Mouse (Mus musculus): ENCODE measurements around the gene Fgg. TPM values are rescaled to one million over a fixed set of nuclear protein-coding genes. Genes with fewer than 3 reads are reported as not detected.

The Fgg gene
- total RNA-seq, 2 experiments from 2014 or later = not detected

DNA sequence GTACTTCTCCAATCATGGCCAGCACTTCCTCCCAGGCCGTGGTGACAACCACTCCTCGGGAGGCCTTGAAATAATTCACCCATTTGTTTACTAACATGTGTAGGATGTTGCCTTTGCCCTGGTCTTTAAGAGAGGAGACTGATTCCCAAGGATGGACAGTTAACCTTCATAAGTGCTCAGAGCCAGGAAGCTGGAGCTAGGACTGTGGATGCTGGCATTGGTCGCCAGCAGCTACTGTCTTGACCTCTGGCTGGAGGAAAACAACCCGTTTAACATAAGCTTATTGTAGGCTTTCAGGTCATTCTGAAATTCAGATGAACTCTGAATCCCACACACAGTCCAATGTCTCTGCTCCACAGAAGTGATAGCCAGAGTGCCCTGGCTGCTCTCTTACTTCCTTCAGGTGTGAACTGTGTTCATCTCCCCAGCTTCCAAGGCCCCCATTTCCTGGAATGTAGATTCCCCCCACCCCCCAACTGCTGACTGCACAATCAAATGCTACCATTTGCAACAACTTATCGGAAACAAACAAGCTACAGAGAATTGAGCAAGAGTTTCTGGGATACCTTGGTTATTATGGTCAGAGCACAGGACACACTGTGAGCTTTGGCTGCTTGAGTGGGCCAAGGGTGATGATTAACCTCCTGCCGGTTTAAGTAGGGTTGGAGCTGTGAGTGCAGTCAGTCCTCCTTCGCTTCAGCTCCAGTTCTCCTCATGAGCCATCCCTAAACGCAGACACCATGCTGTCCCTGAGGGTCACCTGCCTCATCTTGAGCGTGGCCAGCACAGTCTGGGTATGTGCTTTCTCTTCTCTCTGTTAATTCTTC is 18.2 kb downstream of the Fgg start, which contains the start of gene Fga:
Gene Fga (plus strand): TSS at position 602 of the 827 bp plus-strand sequence.
- no peak for DNase-seq (ENCODE audit: extremely low spot score in 1 of 2, low spot score in 1 of 2)

DNA sequence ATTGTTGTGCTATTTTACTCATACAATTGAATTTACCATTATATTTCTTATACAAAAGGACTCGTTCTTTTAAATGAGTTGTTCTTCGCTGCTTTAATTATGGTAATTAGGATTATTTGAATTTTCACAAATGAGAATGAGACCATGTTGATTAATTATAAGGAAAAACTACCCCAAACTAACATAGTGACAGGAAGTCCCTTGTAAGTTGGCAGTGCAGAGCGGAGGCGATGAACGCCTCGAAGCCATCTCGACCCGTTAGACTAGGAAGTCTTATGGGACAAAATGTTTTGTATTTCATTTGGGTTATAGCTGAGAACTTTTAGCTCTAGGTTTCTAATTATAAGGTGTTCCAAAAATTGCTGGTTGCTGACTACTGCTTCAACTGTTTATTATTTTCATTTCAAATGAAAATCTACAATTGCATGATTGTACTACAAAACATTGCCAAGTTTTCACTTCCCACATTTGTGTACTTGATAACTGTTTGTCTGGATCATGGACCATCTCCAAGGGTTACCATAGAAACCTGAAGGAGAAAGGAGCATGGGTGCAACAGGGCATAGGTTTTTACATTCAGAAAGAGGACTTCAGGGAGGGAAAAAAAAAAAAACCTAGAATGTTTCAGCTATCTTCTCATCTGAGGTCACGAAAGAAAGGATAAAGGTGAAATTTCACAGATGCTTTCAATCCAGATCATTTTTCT is 20.2 kb downstream of the Fgg start:
- no peak for DNase-seq (ENCODE audit: extremely low spot score in 1 of 2, low spot score in 1 of 2)

DNA sequence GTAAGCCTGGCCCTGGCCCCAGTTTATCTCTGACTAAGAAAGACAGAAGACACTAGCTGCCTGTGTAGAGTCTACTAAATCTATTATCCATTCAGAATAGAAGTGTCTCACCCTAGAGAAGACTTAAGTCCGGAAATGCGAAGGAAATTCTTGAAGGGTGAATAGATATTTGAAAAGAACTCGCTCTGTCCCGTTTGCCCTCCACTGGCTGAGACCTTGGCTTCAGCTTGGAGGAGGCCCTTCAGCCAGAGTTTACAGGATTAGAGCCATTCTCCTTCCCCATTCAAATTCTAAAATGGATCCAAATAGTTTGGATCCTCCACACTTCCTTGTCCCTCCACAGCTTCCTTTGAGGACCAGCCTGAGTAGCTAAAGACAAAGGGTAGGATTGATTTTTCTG is 22.8 kb downstream of the Fgg start:
- DNase-seq (ENCODE audit: extremely low spot score in 1 of 2, low spot score in 1 of 2) = no peak

DNA sequence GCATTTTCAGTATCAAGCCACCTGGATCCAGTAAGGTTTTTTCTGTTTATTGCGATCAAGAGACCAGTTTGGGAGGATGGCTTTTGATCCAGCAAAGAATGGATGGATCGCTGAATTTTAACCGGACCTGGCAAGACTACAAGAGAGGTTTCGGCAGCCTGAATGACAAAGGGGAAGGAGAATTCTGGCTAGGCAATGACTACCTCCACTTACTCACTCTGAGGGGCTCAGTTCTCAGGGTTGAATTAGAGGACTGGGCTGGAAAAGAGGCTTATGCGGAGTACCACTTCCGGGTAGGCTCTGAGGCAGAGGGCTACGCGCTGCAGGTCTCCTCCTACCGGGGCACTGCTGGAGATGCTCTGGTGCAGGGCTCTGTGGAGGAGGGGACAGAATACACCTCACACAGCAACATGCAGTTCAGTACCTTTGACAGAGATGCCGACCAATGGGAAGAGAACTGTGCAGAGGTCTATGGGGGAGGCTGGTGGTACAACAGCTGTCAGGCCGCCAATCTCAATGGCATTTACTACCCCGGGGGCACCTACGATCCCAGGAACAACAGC is 25.3 kb downstream of the Fgg start:
- no peak for DNase-seq (ENCODE audit: extremely low spot score in 1 of 2, low spot score in 1 of 2)

DNA sequence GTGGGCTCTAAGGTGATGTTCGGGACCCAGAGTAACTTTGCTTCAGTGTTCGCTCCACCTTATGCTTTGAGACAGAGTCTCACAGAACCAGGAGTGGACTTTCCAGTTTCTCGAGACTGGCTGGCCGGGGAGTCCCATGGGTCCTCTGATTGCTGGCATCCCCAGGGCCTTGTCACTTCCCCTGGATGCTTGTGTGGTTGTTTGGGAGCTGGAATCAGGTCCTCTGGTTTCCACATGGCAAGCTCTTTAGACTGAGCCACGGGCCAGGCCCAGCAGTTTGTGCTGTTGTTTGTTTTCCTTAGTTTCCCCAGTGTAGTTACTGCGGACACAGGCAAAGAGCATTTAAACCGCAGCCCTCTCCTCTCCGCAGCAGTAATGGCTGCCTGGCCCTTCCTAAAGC is 26.3 kb downstream of the Fgg start:
- no peak for DNase-seq (ENCODE audit: extremely low spot score in 1 of 2, low spot score in 1 of 2)

DNA sequence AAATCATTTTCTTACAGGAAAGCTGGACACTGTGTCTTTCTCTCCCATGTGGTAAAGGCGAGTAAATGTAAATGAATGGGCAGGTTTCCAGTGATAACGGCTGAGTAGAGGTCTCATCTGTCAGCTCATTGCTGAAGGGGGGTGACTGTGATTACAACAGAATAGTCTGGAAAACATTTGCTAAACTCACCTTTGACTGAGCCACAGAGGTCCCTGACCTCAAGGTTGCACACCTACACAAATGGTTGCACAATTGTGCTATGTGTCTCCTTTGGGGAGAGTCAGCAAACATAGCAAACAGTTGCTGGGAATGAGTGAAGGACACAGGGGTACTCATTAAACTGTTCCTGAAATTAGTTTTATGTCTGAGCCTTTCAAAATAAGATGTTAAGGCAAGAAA is 31.3 kb downstream of the Fgg start:
- DNase-seq (ENCODE audit: extremely low spot score in 1 of 2, low spot score in 1 of 2) = no peak

DNA sequence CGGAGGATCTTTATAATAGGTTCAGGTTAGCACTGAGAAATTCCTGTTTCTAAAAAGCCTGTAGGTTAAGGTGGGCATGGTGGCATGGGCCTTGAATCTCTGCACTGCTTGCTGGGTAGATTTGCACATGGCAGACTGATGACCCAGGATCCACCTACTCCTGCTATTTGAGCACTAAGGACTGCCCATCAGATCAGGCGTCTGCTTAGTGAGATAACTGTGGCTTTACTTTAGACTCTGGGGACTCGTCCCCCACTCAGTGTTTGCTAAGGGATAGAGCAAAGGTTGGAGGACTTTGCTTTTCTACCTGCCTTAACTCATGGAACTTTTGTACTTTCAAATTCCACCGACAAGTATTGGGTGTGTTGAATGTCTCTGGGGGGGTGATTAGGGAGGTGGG is 32.1 kb downstream of the Fgg start:
- DNase-seq (ENCODE audit: extremely low spot score in 1 of 2, low spot score in 1 of 2) = no peak

DNA sequence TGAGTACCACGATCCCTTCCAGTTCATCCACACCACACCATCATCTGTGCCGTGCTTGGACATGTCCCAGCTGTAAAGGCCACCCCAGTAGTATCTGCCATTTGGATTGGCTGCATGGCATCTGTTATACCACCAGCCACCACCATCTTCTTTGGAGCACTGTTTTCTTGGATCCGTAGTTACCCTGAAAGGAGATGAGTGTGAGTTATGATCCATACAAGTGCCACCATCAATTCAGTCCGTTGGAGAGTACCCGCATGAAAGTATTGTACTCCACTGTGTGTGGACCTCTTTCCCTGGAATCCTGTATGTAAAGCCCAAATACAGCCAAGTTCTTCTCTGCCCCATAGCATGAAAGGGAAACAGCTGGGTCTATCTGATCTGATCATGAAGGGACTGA is 34.9 kb downstream of the Fgg start:
- no peak for DNase-seq (ENCODE audit: extremely low spot score in 1 of 2, low spot score in 1 of 2)

DNA sequence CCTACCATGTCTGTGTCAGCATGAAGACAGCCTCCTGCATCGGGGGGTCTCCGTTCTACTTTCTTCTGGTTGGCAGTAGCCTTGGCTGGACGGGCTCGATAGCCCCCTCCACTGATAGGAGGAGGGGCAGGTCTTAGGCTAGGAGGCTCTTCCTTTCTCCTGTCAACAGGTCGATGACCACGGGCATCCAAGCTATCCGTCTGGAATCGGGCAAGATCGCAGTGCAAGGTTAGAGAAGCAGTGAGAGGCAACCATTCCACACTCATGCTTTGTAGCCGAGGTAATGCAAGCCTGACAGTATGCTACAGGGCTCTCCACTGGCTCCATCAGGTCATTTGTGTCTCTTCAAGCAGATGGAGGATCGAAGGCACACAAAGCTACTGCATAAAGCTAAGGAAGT is 39.1 kb downstream of the Fgg start:
- no peak for DNase-seq (ENCODE audit: extremely low spot score in 1 of 2, low spot score in 1 of 2)

DNA sequence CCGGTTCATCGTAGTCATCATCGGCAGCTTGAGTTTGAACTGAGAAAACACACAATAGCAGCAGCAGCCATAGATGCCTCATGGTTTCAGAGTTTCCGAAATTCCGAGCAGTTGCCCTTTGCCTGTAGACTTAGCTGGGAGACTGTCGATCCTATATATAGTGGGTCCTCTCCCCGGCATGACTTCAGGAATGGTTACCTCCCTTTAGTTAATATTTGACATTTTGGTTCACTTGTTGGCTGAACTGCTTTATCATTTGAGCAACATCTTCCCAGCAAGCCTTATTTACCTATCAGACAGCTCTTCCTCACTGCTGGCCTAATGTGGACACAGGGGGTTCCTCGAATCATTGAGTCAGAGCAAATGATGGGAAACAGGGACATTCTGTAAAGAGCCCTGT is 42.2 kb downstream of the Fgg start, which contains the start of gene Fgb:
Gene Fgb (minus strand): TSS at position 184 of the 400 bp plus-strand sequence.
- no peak for DNase-seq (ENCODE audit: extremely low spot score in 1 of 2, low spot score in 1 of 2)

DNA sequence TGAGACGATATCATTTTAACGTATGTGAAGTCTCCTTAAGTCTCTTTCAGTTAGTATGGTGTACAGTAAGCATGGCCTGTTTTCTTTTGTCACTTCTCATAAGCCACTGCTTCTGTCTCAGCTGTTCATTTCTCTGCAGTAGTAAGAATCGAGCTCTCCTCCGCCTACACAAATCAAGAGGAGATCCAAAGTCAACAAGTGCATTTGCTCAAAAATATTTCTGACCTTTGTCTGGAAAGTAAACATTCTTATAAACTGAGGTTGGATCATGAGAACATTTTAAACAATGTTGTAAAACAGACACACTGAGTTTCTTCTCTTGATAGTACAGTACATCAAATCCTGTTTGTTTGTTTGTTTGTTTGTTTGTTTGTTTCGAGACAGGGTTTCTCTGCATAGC is 43.1 kb downstream of the Fgg start:
- no peak for DNase-seq (ENCODE audit: extremely low spot score in 1 of 2, low spot score in 1 of 2)

DNA sequence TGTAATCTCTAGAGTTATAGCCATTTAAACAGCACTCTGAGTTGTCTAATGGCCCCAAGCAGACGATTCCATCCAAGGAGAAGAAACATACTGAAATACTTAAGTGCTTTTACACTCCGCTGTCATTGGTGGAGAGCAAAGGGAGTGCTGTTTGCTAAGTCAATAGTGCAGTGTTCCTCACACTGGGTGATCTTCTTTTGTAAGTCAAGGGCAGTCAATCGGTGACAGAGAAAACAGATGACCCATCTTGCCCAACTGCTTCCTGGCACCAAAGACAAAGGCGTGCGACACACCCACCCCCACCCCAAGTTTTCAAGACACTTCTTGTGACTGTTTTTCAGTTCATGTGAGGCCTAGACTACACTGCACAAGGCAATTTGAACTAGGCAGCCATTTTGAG is 44.6 kb downstream of the Fgg start:
- DNase-seq (ENCODE audit: extremely low spot score in 1 of 2, low spot score in 1 of 2) = no peak

DNA sequence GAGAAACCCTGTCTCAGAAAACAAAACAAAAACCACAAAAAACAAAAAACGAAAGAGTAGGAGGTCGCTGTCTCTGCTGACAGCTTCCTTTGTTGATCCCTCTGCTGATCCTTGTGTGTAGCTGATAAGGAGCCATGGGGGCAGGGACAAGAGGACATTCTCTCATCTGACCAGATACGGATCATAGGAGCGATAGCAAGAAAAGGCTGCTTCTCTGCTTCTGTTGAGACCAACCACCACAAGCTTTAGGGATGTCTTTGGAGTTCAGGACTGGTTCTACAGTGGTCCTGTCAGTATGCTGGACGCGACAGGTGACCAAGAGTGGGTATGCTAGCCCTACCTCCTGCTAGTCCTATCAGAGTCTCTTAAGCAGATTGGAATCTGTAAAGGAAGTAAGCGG is 45.6 kb downstream of the Fgg start:
- no peak for DNase-seq (ENCODE audit: extremely low spot score in 1 of 2, low spot score in 1 of 2)

DNA sequence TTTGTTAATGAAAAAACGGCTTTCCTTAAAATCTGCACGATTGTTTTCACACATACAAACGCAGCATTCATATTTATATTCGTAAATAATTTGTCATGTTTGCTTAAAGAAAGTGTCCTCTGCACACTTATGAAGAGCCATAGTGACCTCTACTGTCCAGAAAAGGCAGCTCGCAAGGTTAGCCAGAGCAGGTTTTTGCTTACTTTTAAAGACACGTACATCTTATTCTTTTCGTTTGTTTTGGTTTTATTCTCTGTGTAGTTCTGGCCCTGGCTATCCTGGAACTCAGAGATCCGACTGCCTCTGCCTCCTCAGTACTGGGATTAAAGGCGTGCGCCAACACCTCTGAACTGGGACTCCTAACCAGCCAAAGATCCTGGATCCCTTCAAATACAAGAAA is 46.2 kb downstream of the Fgg start:
- DNase-seq (ENCODE audit: extremely low spot score in 1 of 2, low spot score in 1 of 2) = peak; percentile 14 to 53

DNA sequence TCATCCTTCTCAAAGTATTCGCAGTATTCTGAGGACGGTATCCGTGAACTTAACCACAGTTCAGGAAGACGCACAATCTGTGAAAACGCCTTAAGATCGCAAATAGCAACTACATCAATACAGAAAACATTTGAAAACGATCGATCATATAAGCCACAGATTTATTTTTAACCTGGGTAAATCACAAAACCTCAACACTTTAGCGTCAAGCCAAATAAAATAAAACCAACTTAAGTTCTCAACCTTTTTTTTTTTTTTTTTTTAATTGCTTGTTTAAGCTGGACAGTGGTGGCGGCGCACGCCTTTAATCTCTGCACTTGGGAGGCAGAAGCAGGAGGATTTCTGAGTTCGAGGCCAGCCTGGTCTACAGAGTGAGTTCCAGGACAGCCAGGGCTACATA is 47.2 kb downstream of the Fgg start:
- DNase-seq (ENCODE audit: extremely low spot score in 1 of 2, low spot score in 1 of 2) = no peak

DNA sequence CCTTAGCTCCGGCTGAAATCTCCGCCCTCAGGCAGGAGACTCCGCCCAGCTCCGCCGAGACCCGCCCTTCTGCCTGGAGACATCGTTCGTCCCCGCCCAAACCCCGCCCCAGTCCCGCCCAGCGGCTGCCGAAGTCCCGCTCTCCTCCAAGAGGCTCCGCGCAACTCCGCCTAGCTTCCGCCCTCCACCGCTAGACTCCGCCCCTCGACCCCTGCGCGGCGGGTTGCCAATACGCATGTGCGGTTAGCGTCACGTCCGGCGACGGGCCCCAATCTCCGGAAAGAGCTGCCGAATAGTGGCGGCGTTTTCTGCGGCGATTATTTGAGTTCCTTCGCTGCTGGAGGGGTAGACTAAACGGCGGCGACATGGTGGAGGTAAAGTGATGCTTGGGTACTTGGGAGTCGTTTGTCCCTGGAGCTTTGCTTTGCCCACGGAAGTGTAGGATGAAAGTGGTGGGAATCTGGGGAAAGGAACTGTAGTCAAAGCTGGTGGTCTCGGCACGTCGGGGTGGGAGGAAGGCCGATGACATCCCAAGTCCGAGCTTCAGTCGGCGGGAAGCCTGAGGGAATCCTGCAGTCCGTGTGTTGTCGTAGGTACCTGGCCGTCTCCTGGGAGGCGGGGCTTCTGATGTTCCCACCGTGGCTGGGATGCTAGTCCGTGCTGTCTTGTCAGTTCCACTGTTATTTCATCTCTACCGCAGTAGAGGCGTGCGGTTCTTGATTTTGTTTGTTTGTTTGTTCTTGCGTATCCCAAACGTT is 47.9 kb downstream of the Fgg start, which contains the start of gene Plrg1:
Gene Plrg1 (plus strand): TSS at position 242 of the 758 bp plus-strand sequence.
- peak; percentile 98 to 99 for DNase-seq (ENCODE audit: extremely low spot score in 1 of 2, low spot score in 1 of 2)

DNA sequence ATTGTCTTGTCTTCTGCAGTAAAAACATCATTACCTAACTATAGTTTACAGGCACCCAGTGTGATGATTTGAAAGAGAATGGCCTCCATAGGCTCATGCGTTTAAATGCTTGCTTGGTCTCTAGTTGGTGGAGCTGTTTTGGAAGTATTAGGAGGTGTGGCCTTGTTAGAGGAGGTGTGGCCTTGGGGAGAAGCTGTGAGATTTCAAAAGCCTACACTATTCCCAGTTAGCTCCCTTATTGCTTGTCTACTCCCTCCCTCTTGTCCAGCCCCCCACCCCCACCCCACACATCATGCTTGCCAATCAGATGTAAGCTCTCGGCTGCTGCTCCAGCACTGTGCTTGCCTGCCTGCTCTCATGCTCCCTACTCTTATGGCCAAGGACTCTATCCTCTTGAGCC is 49.5 kb downstream of the Fgg start:
- DNase-seq (ENCODE audit: extremely low spot score in 1 of 2, low spot score in 1 of 2) = no peak

Measured in layer of hippocampus, postnatal 25 days (tissue).